Mouse (Mus musculus): Measurements from ENCODE around the gene Zfp593. TPM values are rescaled to one million over a fixed set of nuclear protein-coding genes. Genes with fewer than 3 reads are reported as not detected.

The Zfp593 gene
- polyA plus RNA-seq, 1 experiment from 2014 or later, result 15.7 TPM

GRCm38 (mm10) chr4:134222793-134223600 lies 22.4 kb downstream of the Zfp593 start:
- H3K4me3 ChIP-seq (ENCODE audit: low read depth, low read length), result no peak overlapping the region
- H3K36me3 ChIP-seq (ENCODE audit: control insufficient read depth, insufficient read depth, low read length), result no peaks in the 10 kb centered on the region
- no peak for DNase-seq (ENCODE audit: low spot score)
- no peak overlapping the region for H3K4me2 ChIP-seq (ENCODE audit: low read depth, low read length)
- WGBS, result 65% methylated on average over 11 of the region's 11 CpGs
- no peak overlapping the region for H3K27ac ChIP-seq (replicated peaks; ENCODE audit: low read depth, low read length)
- H3K9me3 ChIP-seq (ENCODE audit: control insufficient read depth, low read length), result no peaks in the 10 kb centered on the region
- no peaks in the 10 kb centered on the region for H3K4me1 ChIP-seq (ENCODE audit: control insufficient read depth, insufficient read depth, low read length)
- ATAC-seq (ENCODE audit: low read depth), result no peak
- no peak overlapping the region for H3K9ac ChIP-seq (ENCODE audit: low read depth, low read length)
- H3K27me3 ChIP-seq (replicated peaks; ENCODE audit: control insufficient read depth, insufficient read depth, low read length), result no peaks in the 10 kb centered on the region

- Histone ChIP-seq H3K27me3 (replicated peaks; ENCODE audit: control insufficient read depth, insufficient read depth, low read length) (no peaks in the 10 kb centered on the region), H3K4me1 (ENCODE audit: control insufficient read depth, insufficient read depth, low read length) (no peaks in the 10 kb centered on the region), H3K36me3 (ENCODE audit: control insufficient read depth, insufficient read depth, low read length) (no peaks in the 10 kb centered on the region), H3K9me3 (ENCODE audit: control insufficient read depth, low read length) (no peaks in the 10 kb centered on the region), H3K4me2 (ENCODE audit: low read depth, low read length) (no peak overlapping the region), H3K27ac (replicated peaks; ENCODE audit: low read depth, low read length) (no peak overlapping the region), H3K9ac (ENCODE audit: low read depth, low read length) (no peak overlapping the region), H3K4me3 (ENCODE audit: low read depth, low read length) (no peak overlapping the region)
- ATAC-seq (ENCODE audit: low read depth), result no peak
- 37% methylated on average over 6 of the region's 6 CpGs for WGBS
- no peak for DNase-seq (ENCODE audit: low spot score)
Observed at GRCm38 (mm10) chr4:134206488-134207053, 38.8 kb downstream of the Zfp593 start.

- Histone ChIP-seq H3K27me3 (replicated peaks; ENCODE audit: control insufficient read depth, insufficient read depth, low read length) (no peaks in the 10 kb centered on the region), H3K9ac (ENCODE audit: low read depth, low read length) (no peak overlapping the region), H3K4me1 (ENCODE audit: control insufficient read depth, insufficient read depth, low read length) (no peaks in the 10 kb centered on the region), H3K27ac (replicated peaks; ENCODE audit: low read depth, low read length) (no peak overlapping the region), H3K4me2 (ENCODE audit: low read depth, low read length) (no peak overlapping the region), H3K9me3 (ENCODE audit: control insufficient read depth, low read length) (no peaks in the 10 kb centered on the region), H3K36me3 (ENCODE audit: control insufficient read depth, insufficient read depth, low read length) (no peaks in the 10 kb centered on the region), H3K4me3 (ENCODE audit: low read depth, low read length) (no peak overlapping the region)
- 76% methylated on average over 17 of the region's 17 CpGs for WGBS
- DNase-seq (ENCODE audit: low spot score) (no peak), ATAC-seq (ENCODE audit: low read depth) (no peak)
Observed at GRCm38 (mm10) chr4:134203340-134203896, 42.0 kb downstream of the Zfp593 start.

GRCm38 (mm10) chr4:134202904-134203303 lies 42.5 kb downstream of the Zfp593 start, which contains the start of gene Gm7534:
Gene Gm7534 (minus strand): TSS chr4:134203004.
- 91% methylated on average over 4 of the region's 4 CpGs for WGBS

GRCm38 (mm10) chr4:134199371-134199770 lies 46.0 kb downstream of the Zfp593 start:
- no peaks in the 10 kb centered on the region for H3K27me3 ChIP-seq (replicated peaks; ENCODE audit: control insufficient read depth, insufficient read depth, low read length)
- no peaks in the 10 kb centered on the region for H3K4me1 ChIP-seq (ENCODE audit: control insufficient read depth, insufficient read depth, low read length)
- H3K9ac ChIP-seq (ENCODE audit: low read depth, low read length), result no peak overlapping the region
- no peak overlapping the region for H3K4me2 ChIP-seq (ENCODE audit: low read depth, low read length)
- H3K4me3 ChIP-seq (ENCODE audit: low read depth, low read length), result no peak overlapping the region
- no peak for DNase-seq (ENCODE audit: low spot score)
- no peaks in the 10 kb centered on the region for H3K9me3 ChIP-seq (ENCODE audit: control insufficient read depth, low read length)
- 66% methylated on average over 2 of the region's 2 CpGs for WGBS
- no peaks in the 10 kb centered on the region for H3K36me3 ChIP-seq (ENCODE audit: control insufficient read depth, insufficient read depth, low read length)
- no peak for ATAC-seq (ENCODE audit: low read depth)
- H3K27ac ChIP-seq (replicated peaks; ENCODE audit: low read depth, low read length), result no peak overlapping the region

More at GRCm38 (mm10) chr4:134202904-134203303, 42.5 kb downstream of the Zfp593 start, which contains the start of gene Gm7534:
- no peaks in the 10 kb centered on the region for H3K36me3 ChIP-seq (ENCODE audit: control insufficient read depth, insufficient read depth, low read length)
- no peak for DNase-seq (ENCODE audit: low spot score)
- H3K27me3 ChIP-seq (replicated peaks; ENCODE audit: control insufficient read depth, insufficient read depth, low read length), result no peaks in the 10 kb centered on the region
- no peak within 1 kb of the TSS for H3K27ac ChIP-seq (replicated peaks; ENCODE audit: low read depth, low read length)
- no peak within 1 kb of the TSS for H3K4me3 ChIP-seq (ENCODE audit: low read depth, low read length)
- no peaks in the 10 kb centered on the region for H3K9me3 ChIP-seq (ENCODE audit: control insufficient read depth, low read length)
- H3K4me1 ChIP-seq (ENCODE audit: control insufficient read depth, insufficient read depth, low read length), result no peaks in the 10 kb centered on the region
- no peak for ATAC-seq (ENCODE audit: low read depth)
- no peak within 1 kb of the TSS for H3K9ac ChIP-seq (ENCODE audit: low read depth, low read length)
- no peak within 1 kb of the TSS for H3K4me2 ChIP-seq (ENCODE audit: low read depth, low read length)

Other genes starting within 250 kb of the Zfp593 start
- 42.3 and 48.9 TPM in 2 replicates for gene Dhdds, start 244.7 kb downstream of the Zfp593 start, polyA plus RNA-seq (2014; fragmentation: Nextera tagmentation; extraction: Ambion mirVana)
- not detected in 2 replicates for gene Lin28a, start 226.8 kb downstream of the Zfp593 start, polyA plus RNA-seq (2014; fragmentation: Nextera tagmentation; extraction: Ambion mirVana)
- not detected in 2 replicates for gene Zfp683, start 191.8 kb downstream of the Zfp593 start, polyA plus RNA-seq (2014; fragmentation: Nextera tagmentation; extraction: Ambion mirVana)
- 5.6 and 6.5 TPM in 2 replicates for gene Crybg2, start 184.8 kb downstream of the Zfp593 start, polyA plus RNA-seq (2014; fragmentation: Nextera tagmentation; extraction: Ambion mirVana)
- 15.6 and 19.3 TPM in 2 replicates for gene Cd52, start 150.5 kb downstream of the Zfp593 start, polyA plus RNA-seq (2014; fragmentation: Nextera tagmentation; extraction: Ambion mirVana)
- 9.7 and 10.2 TPM in 2 replicates for gene Ubxn11, start 143.0 kb downstream of the Zfp593 start, polyA plus RNA-seq (2014; fragmentation: Nextera tagmentation; extraction: Ambion mirVana)
- 445 and 477 TPM in 2 replicates for gene Sh3bgrl3, start 116.8 kb downstream of the Zfp593 start, polyA plus RNA-seq (2014; fragmentation: Nextera tagmentation; extraction: Ambion mirVana)
- gene Cep85, start 58.5 kb downstream of the Zfp593 start, polyA plus RNA-seq (2014; fragmentation: Nextera tagmentation; extraction: Ambion mirVana), result 40.2 and 46.2 TPM in 2 replicates
- gene Gm7534, start 42.6 kb downstream of the Zfp593 start, polyA plus RNA-seq (2014; fragmentation: Nextera tagmentation; extraction: Ambion mirVana), result 0.35 TPM in 1 of 2 replicates, not detected in the other
- gene Catsper4, start 18.2 kb downstream of the Zfp593 start, polyA plus RNA-seq (2014; fragmentation: Nextera tagmentation; extraction: Ambion mirVana), result not detected in 2 replicates
- gene Cnksr1, start 7.2 kb downstream of the Zfp593 start, polyA plus RNA-seq (2014; fragmentation: Nextera tagmentation; extraction: Ambion mirVana), result 2.4 and 2.6 TPM in 2 replicates
- gene E130218I03Rik, start 1.9 kb downstream of the Zfp593 start, polyA plus RNA-seq (2014; fragmentation: Nextera tagmentation; extraction: Ambion mirVana), result 0.29 and 0.67 TPM in 2 replicates
- gene Gm30191, start 1.3 kb upstream of the Zfp593 start, polyA plus RNA-seq (2014; fragmentation: Nextera tagmentation; extraction: Ambion mirVana), result 0.28 TPM in 1 of 2 replicates, not detected in the other
- 6.8 and 7.4 TPM in 2 replicates for gene Grrp1, start 8.5 kb upstream of the Zfp593 start, polyA plus RNA-seq (2014; fragmentation: Nextera tagmentation; extraction: Ambion mirVana)
- 18.5 and 19.6 TPM in 2 replicates for gene Pdik1l, start 42.3 kb upstream of the Zfp593 start, polyA plus RNA-seq (2014; fragmentation: Nextera tagmentation; extraction: Ambion mirVana)
- gene Trim63, start 69.5 kb upstream of the Zfp593 start, polyA plus RNA-seq (2014; fragmentation: Nextera tagmentation; extraction: Ambion mirVana), result 2.0 and 2.5 TPM in 2 replicates
- 0.13 and 0.42 TPM in 2 replicates for gene Slc30a2, start 97.6 kb upstream of the Zfp593 start, polyA plus RNA-seq (2014; fragmentation: Nextera tagmentation; extraction: Ambion mirVana)
- 3.1 and 3.6 TPM in 2 replicates for gene Extl1, start 138.3 kb upstream of the Zfp593 start, polyA plus RNA-seq (2014; fragmentation: Nextera tagmentation; extraction: Ambion mirVana)
- 11.8 and 12.5 TPM in 2 replicates for gene Pafah2, start 150.7 kb upstream of the Zfp593 start, polyA plus RNA-seq (2014; fragmentation: Nextera tagmentation; extraction: Ambion mirVana)
- 1,154 and 1,326 TPM in 2 replicates for gene Stmn1, start 222.7 kb upstream of the Zfp593 start, polyA plus RNA-seq (2014; fragmentation: Nextera tagmentation; extraction: Ambion mirVana)